Mouse (Mus musculus) frontal cortex, adult 2 months (tissue): ENCODE measurements around the gene Lsg1. TPM values are rescaled to one million over a fixed set of nuclear protein-coding genes. Genes with fewer than 3 reads are reported as not detected.

ENCODE experiments used
- DNase-seq, 2 experiments: peaks; one replicate each; pipeline ENCODE4 v3.0.0; 2022; ENCODE audit warnings: low spot score in 1 of 2; ENCODE audit errors: extremely low spot score in 1 of 2
- polyA plus RNA-seq: library from polyadenylated mRNA; depleted of rRNA; stranded (reverse); fragments of >200 nt; gene quantifications from 2 replicates; pipeline ENCODE4 v1.2.3, GENCODE M21; 2012; rRNA removed

Gene Lsg1
- polyA plus RNA-seq, 1 experiment = 17.4 TPM

DNA sequence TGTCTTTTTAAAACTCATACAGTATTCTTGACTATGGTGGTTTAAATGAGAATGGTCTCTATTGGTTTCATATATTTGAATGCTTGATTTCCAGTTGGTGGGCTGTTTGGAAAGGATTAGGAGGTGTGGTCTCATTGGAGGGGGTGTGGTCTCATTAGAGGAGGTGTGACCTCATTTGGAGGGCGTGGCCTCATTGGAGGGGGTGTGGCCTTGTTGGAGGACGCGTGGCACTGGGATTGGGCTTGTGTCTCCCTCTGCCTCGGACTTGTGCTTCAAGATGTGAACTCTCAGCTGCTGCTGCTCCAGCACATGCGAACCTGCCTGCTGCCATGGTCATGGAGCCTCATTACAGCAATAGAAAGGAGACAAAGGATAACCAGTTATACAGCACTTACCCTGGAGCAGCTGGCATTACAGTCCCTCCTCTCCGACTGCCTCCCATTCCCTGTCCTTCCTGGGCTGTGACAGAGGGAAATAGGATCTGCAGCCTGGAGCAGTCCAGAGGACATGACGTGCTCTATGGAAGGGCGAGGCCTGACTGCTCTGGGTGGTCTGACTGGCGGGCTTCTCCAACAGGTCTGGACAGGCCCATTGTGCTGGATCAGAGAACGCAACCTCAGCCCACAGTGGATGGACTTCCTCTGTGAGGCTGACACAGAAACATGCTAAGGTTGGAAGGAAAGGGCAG is 65.0 kb downstream of the Lsg1 start:
- no peak for DNase-seq

DNA sequence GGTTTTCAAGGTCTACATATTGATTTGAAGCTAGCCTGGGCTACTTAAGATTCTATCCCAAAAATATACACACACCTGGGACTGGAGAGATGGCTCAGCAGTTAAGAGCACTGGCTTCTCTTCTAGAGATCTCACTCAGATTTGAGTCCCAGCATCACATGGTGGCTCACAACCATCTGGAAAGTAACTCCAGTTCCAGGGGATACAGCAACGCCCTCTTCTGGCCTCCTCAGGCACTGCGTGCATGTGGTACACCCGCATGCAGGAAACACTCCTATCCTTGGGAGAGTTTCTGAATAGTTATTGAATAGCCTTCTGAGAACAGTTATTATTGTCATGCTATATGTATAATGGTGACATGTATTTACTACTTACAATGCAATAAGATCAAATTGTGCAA is 66.2 kb downstream of the Lsg1 start:
- no peak for DNase-seq

DNA sequence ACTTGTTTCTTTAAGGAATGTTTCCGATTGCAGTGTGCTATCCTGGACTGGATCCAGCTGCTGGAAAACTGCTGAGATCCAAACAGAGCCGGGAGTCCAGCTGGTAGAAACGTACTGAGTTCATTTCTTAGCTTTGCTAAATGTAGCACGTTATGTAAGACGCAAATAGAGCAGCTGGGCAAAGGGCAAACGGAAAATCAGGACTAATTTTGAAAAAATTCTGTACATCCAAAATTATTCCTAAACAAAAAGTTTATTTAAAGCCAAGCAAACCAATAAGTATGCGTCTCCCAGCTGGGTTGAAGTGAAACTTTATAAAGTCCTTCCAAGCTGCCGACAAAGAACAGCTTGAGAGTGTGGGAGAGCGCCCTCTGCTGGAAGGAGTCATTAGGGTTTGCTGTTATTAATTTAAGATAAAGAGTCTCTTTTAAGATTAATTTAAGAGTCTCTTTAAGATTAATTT is 67.0 kb downstream of the Lsg1 start:
- peak; percentile 57 to 92 for DNase-seq

DNA sequence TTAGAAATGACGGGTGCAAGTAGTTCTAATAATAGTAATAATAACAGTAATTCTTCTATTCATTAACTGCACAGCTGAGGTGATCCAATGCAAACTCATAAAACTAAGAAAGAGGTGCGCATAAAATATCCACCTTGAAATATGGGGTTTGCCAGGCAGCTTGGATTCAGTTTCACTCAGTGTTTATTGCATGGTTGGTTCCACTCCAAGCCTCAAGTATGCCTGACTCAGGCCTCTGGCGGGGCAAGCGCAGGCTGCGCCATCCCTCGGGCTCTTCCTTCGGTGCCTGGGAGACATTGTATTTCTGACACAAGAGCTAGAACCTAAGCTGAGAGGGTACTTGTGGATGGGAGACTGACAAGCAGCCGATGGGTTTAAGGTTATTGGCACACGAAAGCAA is 68.8 kb downstream of the Lsg1 start:
- DNase-seq = no peak

DNA sequence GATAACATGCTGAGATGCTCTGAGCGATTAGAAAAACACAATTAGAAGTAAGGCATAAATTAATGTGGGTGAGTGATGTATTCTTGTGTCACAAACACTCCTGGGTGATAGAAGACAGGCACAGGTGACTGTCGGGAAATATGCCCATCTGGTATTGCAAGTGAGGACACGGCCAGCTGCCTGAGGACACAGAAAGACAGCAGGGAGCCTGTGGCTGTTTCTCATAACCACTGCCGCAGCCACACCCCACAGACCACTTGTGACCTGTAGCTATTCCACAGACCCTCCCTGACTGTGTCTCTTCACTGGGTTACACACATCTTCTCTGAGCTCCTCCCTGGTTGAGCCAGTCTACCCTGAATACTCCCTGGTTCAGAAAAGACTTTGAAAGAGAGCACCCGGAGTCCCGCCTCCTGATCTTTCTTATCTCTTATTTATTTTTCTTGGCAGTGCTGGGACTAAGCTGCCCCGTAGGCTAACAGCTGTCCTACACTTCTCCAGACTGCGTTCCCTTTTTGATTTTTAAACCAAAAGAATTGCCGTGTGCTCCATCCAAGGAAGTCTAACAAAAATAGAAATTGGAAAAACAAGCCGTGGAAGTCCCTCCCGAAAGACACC is 69.6 kb downstream of the Lsg1 start:
- DNase-seq = no peak

DNA sequence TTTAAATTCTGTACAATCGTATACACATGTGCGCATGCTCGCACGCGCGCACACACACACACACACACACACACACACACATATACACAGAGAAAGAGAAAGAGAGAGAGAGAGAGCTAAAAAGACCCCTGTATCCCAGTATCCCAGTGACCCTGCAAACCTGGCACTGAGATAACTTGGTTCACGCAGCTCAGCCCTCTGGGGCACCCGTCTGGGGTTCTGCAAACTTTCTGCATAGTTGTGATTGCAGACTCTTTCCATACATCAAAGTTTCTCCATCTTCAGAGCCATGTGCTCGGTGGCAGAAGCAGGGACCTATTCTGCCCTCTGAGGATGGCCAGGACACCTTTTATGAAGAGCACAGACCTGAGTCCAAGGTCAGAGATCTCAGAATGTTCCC is 70.4 kb downstream of the Lsg1 start:
- no peak for DNase-seq

DNA sequence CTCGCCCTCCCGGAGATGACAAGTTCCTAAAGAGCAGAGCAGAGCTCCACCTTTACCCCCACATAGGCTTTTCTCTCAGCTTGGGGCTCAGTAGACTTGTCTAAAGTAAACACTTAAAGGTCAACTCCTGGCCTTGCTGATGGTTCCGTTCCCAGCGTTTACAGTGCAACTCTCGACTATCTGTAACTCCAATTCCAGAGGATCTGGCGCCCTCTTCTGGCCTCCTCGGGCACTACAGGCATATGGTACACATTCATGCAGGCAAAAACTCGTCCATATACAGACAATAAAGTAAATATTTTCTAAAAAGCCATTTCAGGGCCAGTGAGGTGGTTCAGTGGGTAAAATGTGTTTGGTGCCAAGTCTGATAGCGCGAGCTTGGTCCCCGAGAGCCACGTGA is 72.0 kb downstream of the Lsg1 start:
- DNase-seq = peak in 1 of 2 experiments; percentile 36

DNA sequence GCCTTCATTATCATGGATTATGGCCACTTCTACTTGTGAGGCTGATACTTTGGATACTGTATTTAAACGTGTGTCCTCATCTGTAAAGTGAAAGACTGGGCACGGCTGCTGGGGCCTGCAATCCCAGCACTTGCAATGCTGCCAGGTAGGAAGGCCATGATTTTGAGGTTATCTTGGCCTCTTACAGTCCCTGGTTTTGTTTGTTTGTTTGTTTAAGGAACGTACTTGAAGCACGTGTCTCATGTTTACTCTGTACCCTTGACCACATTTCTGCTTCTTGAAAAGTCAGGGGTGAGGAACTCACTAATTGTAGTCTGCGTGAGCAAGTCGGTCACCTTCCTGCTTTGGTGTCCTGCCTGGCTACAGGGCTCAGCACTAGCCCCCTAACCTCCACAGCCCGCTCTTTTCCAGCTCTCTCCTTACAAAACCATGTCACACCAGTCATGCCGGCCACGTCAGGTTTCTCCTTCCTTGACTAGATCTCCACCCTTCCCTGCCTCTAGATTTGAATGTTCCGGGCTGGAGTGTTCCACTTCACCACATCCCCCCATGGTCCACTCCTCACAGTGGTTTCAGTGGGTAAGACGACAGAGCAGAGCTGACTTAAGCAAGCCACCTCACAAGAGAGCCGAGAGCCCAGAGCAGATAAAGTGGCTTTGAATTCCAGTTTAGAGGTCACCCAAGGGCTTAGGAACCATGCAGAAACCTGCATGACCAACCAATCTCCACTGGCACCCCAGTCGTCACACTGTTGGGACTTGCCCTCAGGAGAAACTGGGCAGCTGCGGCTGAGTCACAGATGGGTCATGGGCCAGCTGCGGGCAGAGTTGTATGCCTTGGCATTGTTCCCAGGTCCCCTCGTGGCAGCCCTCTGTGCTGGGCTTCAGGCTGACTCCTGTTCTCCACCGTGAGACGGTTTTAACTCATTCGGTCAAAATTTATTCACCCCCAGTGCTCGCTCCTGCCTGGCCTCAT is 74.1 kb downstream of the Lsg1 start:
- peak in 1 of 2 experiments; percentile 42 for DNase-seq

DNA sequence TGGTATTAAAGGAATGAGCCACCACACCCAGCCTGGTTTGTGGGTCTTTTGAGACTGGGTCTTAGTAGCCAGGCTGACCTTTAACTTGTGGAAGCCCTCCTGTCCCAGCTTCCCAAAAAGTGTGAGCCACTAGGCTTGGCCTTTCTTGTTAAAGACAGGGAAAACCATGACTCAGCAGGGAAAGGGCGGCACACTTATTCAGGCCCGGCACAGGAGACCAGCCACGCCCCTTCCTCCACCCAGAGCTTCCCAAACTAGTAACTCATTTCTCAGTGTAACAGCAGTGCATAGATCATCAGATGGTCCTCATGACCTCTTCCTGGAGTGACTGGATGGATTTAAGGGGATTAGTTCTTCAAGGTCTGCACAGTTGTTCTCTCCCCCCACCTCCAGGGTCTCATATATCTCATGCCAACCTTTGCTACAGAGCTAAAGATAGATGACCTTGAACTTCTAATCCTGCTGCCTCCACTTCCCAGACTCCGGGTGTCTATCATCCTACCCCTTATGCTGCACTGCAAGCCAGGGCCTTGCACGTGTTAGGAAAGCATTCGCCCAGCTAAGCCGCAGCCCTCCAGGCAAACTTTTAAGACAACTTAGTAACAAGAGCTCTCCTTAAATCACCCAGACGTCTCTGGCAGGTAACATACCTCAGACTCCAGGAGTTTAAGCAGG is 74.9 kb downstream of the Lsg1 start:
- DNase-seq = no peak

DNA sequence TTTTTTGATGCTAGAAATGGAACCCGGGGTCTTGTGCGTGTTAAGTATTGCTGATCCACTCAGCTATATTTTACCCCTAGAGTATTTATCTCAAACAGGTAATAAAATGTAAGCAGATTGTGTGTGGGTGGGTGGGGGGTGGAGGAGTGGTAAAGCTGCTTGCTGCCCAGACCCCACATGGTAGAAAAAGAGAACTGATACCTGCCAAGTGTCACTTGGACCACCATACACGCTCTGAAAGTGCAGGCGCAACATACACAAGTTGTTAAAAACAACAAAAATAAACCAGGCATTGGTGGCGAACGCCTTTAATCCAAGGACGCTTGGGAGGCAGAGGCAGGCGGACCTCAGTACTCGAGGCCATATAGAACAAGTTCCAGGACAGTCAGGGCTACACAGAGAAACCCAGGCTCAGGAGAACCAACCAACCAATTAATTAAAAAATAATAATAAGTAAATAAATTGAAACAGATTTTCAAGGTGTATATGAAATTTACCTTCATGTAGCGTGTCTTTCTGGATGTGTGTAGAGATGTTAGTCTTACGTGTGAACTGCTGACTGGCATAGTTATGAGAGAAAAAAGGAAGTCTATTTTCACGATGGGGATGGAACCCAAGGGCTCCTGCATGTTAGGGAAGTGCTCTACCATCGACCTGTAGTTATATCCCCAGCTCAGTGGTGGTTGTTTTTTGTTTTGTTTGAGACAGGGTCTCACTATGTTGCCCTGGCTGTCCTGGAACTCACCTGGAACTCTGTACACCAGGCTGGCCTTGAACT is 75.6 kb downstream of the Lsg1 start:
- no peak for DNase-seq

DNA sequence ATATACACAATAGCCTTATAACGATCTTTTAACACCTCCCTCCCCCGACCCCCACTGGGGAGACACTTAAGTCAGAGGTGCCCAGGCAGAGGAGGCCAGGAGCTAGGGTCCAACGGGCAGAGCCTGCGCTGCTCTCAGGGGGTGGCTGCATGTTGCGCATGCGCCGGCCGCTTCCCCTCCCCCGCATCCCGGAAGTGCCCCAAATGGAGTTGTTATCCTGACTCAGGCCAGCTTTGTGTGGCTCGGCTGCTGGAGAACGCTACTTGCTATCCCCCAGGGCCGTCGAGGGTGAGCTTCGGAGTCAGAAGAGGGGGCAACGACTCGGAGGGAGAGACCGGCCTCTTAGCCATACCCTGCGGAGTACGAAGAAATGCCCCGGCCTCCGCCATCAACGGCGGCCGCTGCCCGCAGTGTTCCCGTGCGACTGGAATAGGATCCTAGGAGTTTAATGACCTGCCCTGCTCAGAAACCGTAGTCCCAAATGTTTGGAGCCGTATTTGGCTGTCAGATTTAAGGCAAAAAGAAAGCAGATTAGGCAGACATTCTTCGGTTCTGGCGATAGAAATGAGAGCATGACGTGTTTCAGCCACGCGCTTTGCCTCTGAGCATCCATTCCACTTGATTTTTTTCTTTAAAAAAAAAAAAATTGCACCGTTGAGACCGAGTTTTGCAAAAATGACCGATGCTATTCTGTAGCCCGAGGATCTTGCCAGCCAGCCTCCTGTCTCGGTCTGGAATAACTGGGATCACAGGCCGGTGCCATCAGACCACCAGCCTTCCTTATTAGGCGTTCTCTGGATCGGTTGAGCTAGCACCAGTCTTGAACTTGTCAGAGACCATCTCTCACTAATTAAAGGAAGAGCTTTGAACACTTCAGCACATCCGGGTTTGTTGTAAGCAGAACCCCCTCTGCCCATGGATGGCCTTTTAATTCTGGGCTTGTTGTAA is 76.6 kb downstream of the Lsg1 start:
- peak; percentile 73 to 89 for DNase-seq

Other genes starting within 250 kb of the Lsg1 start
- gene Atp13a3, start 181.6 kb downstream of the Lsg1 start, polyA plus RNA-seq = 26.9 and 29.3 TPM in 2 replicates
- gene Tmem44, start 36.8 kb downstream of the Lsg1 start, polyA plus RNA-seq = 63.2 and 67.7 TPM in 2 replicates
- 13.6 and 17.6 TPM in 2 replicates for gene Fam43a, start 12.1 kb upstream of the Lsg1 start, polyA plus RNA-seq